Mouse (Mus musculus) lung, embryonic 14.5 days (tissue): ENCODE measurements around the gene Washc3. TPM values are rescaled to one million over a fixed set of nuclear protein-coding genes. Genes with fewer than 3 reads are reported as not detected.

Source experiments
- ATAC-seq: fragments of 200-750 bp; cut with Nextera tagmentation; 2 replicates; pipeline ENCODE4 v1.8.0; 2017; ENCODE audit warnings: mild to moderate bottlenecking, moderate TSS enrichment, moderate library complexity; ENCODE audit not compliant: insufficient read depth
- DNase-seq: peaks from one replicate; pipeline ENCODE4 v3.0.0-alpha.2; 2015
- H3K27ac ChIP-seq: fragments of 300-500 bp; sonication (generic); 2 replicates; pipeline ENCODE4 v1.5.1; 2014; ENCODE audit warnings: low read depth, mild to moderate bottlenecking, moderate library complexity
- H3K27me3 ChIP-seq: fragments of 300-500 bp; sonication (generic); 2 replicates; pipeline ENCODE4 v1.6.1; 2014; ENCODE audit warnings: low read length, control low read depth; ENCODE audit not compliant: insufficient read depth
- H3K36me3 ChIP-seq: fragments of 300-500 bp; sonication (generic); 2 replicates; pipeline ENCODE4 v1.6.1; 2014; ENCODE audit warnings: control low read depth; ENCODE audit not compliant: insufficient read depth
- H3K4me1 ChIP-seq: fragments of 300-500 bp; sonication (generic); 2 replicates; pipeline ENCODE4 v1.6.1; 2014; ENCODE audit warnings: antibody characterized with exemption, control low read depth; ENCODE audit not compliant: insufficient read depth
- H3K4me2 ChIP-seq: fragments of 300-500 bp; sonication (generic); 2 replicates; pipeline ENCODE4 v1.6.1; 2014; ENCODE audit warnings: mild to moderate bottlenecking
- H3K4me3 ChIP-seq: fragments of 300-500 bp; sonication (generic); 2 replicates; pipeline ENCODE4 v1.5.1; 2014; ENCODE audit warnings: low read depth, low read length
- H3K9ac ChIP-seq: fragments of 300-500 bp; sonication (generic); 2 replicates; pipeline ENCODE4 v1.6.1; 2014
- H3K9me3 ChIP-seq: fragments of 300-500 bp; sonication (generic); 2 replicates; pipeline ENCODE4 v1.6.1; 2016; ENCODE audit warnings: low read depth, low read length, control low read depth
- CTCF ChIP-seq: IDR thresholded peaks from 2 replicates; pipeline ENCODE4 v1.5.1; 2016; ENCODE audit warnings: antibody characterized with exemption, low read depth
- WGBS: fragments of 180-500 bp; shearing (Covaris S2); extraction: QIAGEN DNeasy Blood & Tissue Kit; methylation state at CpG from one replicate; pipeline ENCODE4 v1.1.7; 2014; 5-methylcytosine and 5-hydroxymethylcytosine counted together
- polyA plus RNA-seq: library from polyadenylated mRNA; unstranded; fragments of >200 nt; fragmentation: Nextera tagmentation; extraction: Ambion mirVana; gene quantifications from 2 replicates; pipeline ENCODE4 v1.2.1, GENCODE M21; 2014

The Washc3 gene
- polyA plus RNA-seq: 55.6 and 60.4 TPM in 2 replicates

- peak; percentile 99 for ATAC-seq
- 1% methylated on average over 23 of the region's 23 CpGs for WGBS
Observed at GRCm38 (mm10) chr10:88200951-88201638, at the start of gene Washc3. Gene Washc3 (plus strand): TSS chr10:88201093.

GRCm38 (mm10) chr10:88151658-88152057, 49.2 kb upstream of the Washc3 start:
- Histone ChIP-seq H3K4me2 (no peak overlapping the region), H3K36me3 (peaks cover 58% of the 10 kb centered on the region), H3K4me3 (no peak overlapping the region), H3K4me1 (no peaks in the 10 kb centered on the region), H3K27ac (no peak overlapping the region), H3K9me3 (no peaks in the 10 kb centered on the region), H3K27me3 (no peaks in the 10 kb centered on the region), H3K9ac (no peak overlapping the region)
- ATAC-seq: no peak
- no peak for TF ChIP-seq CTCF
- no peak for DNase-seq
- WGBS: 83% methylated on average over 6 of the region's 6 CpGs

More at GRCm38 (mm10) chr10:88200951-88201638, at the start of gene Washc3:
- H3K27me3 ChIP-seq: no peaks in the 10 kb centered on the region
- H3K9ac ChIP-seq: peak within 1 kb of the TSS; percentile 65
- H3K36me3 ChIP-seq: no peaks in the 10 kb centered on the region
- H3K4me2 ChIP-seq: peak within 1 kb of the TSS; percentile 63
- H3K4me3 ChIP-seq: peak within 1 kb of the TSS; percentile 56
- H3K9me3 ChIP-seq: no peaks in the 10 kb centered on the region
- peak; percentile 97 for DNase-seq
- 0 out of 2 replicates have a peak, but pooled peaks cover 4% of the 10 kb centered on the region for H3K4me1 ChIP-seq
- TF ChIP-seq CTCF: no peak
- peak within 1 kb of the TSS; percentile 34 for H3K27ac ChIP-seq

GRCm38 (mm10) chr10:88162096-88162495, 38.8 kb upstream of the Washc3 start:
- Histone ChIP-seq H3K9ac (no peak overlapping the region), H3K27ac (no peak overlapping the region), H3K27me3 (no peaks in the 10 kb centered on the region), H3K4me3 (no peak overlapping the region), H3K9me3 (no peaks in the 10 kb centered on the region; the same call in 1 of the 2 replicates), H3K4me2 (no peak overlapping the region), H3K4me1 (no peaks in the 10 kb centered on the region), H3K36me3 (peaks cover 57% of the 10 kb centered on the region)
- ATAC-seq: no peak
- no peak for TF ChIP-seq CTCF
- no peak for DNase-seq
- 96% methylated on average over 2 of the region's 2 CpGs for WGBS

GRCm38 (mm10) chr10:88162676-88163075, 38.2 kb upstream of the Washc3 start:
- DNase-seq (no peak), ATAC-seq (no peak)
- H3K4me3 ChIP-seq: no peak overlapping the region
- H3K27me3 ChIP-seq: no peaks in the 10 kb centered on the region
- H3K4me1 ChIP-seq: no peaks in the 10 kb centered on the region
- H3K9me3 ChIP-seq: no peaks in the 10 kb centered on the region; the same call in 1 of the 2 replicates
- H3K4me2 ChIP-seq: no peak overlapping the region
- H3K9ac ChIP-seq: no peak overlapping the region
- H3K36me3 ChIP-seq: peaks cover 54% of the 10 kb centered on the region
- no peak for TF ChIP-seq CTCF
- no peak overlapping the region for H3K27ac ChIP-seq
- 96% methylated on average over 5 of the region's 5 CpGs for WGBS

- WGBS: 98% methylated on average over 3 of the region's 3 CpGs
- H3K4me2 ChIP-seq: no peak overlapping the region
- no peak overlapping the region for H3K4me3 ChIP-seq
- TF ChIP-seq CTCF: peak; percentile 42
- H3K4me1 ChIP-seq: no peaks in the 10 kb centered on the region
- H3K9ac ChIP-seq: no peak overlapping the region
- H3K27ac ChIP-seq: no peak overlapping the region
- no peak for ATAC-seq
- peaks cover 34% of the 10 kb centered on the region for H3K36me3 ChIP-seq
- peak; percentile 26 for DNase-seq
- no peaks in the 10 kb centered on the region for H3K27me3 ChIP-seq
- no peaks in the 10 kb centered on the region; the same call in 1 of the 2 replicates for H3K9me3 ChIP-seq
Observed at GRCm38 (mm10) chr10:88166158-88166557, 34.7 kb upstream of the Washc3 start.

- H3K4me1 ChIP-seq: no peaks in the 10 kb centered on the region
- ATAC-seq (no peak), DNase-seq (peak; percentile 18)
- H3K9ac ChIP-seq: no peak overlapping the region
- H3K4me2 ChIP-seq: no peak overlapping the region
- H3K27ac ChIP-seq: 0 out of 2 replicates have a peak overlapping the region, but pooled peaks have one; percentile 18
- WGBS: 56% methylated on average over 7 of the region's 7 CpGs
- no peaks in the 10 kb centered on the region for H3K27me3 ChIP-seq
- no peak overlapping the region for H3K4me3 ChIP-seq
- no peaks in the 10 kb centered on the region; the same call in 1 of the 2 replicates for H3K9me3 ChIP-seq
- TF ChIP-seq CTCF: no peak
- H3K36me3 ChIP-seq: peaks cover 29% of the 10 kb centered on the region; the same call in 1 of the 2 replicates
Observed at GRCm38 (mm10) chr10:88167438-88168077, 33.3 kb upstream of the Washc3 start.

- no peak for TF ChIP-seq CTCF
- no peaks in the 10 kb centered on the region for H3K9me3 ChIP-seq
- WGBS: 16% methylated on average over 4 of the region's 4 CpGs
- H3K36me3 ChIP-seq: no peaks in the 10 kb centered on the region
- H3K27me3 ChIP-seq: no peaks in the 10 kb centered on the region
- ATAC-seq: peak; percentile 60
- H3K4me1 ChIP-seq: 0 out of 2 replicates have a peak, but pooled peaks cover 4% of the 10 kb centered on the region
- 0 out of 2 replicates have a peak overlapping the region, but pooled peaks have one; percentile 26 for H3K9ac ChIP-seq
- peak overlapping the region; percentile 63 for H3K4me2 ChIP-seq
- no peak overlapping the region for H3K27ac ChIP-seq
- peak; percentile 17 for DNase-seq
- H3K4me3 ChIP-seq: peak overlapping the region; percentile 56
Observed at GRCm38 (mm10) chr10:88200541-88200940, 352 bp upstream of the Washc3 start.
